Mouse (Mus musculus) c-Kit-positive CD71-positive TER-119-positive erythroid progenitor cells, embryonic 14.5 days (primary cell): ENCODE data around the gene Mmp27.

Experiments used
- DNase-seq: peaks from one replicate; pipeline ENCODE4 v3.0.0-alpha.2; 2013; ENCODE audit warnings: low spot score

Mmp27 gene

GRCm38 (mm10) chr9:7571162-7571561 lies at the start of gene Mmp27:
TSS of gene Mmp27 (plus strand) at chr9:7571396.
- DNase-seq: no peak

GRCm38 (mm10) chr9:7526255-7526940 lies 44.8 kb upstream of the Mmp27 start:
- DNase-seq: no peak

- no peak for DNase-seq
Observed at GRCm38 (mm10) chr9:7542763-7543162, 28.4 kb upstream of the Mmp27 start.

DNA sequence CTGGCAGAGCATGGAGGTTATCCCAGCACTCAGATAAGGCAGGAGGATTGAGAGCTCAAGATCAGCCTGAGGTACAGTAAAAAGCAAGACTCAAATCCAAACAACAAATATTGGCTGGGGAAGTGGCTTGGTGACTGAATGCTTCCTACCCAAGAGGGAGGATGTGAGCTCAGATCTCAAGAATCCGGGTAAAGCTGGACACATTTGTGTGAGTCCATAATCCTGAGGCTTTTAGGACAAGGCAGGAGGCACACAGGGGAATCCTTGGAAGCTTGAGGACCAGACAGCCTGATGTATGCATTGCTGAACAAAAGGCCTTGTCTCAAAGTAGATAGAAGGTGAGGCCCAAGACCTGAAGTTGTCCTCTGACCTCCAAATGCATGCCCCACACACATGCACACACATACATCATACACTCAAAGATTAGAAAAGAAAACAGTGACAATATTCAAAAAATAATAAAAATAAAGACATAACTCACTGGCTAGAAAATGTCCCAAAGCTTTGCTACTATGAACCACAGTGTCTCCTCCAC lies 26.2 kb upstream of the Mmp27 start:
- DNase-seq: no peak

GRCm38 (mm10) chr9:7545471-7545870 lies 25.7 kb upstream of the Mmp27 start:
- DNase-seq: no peak

DNA sequence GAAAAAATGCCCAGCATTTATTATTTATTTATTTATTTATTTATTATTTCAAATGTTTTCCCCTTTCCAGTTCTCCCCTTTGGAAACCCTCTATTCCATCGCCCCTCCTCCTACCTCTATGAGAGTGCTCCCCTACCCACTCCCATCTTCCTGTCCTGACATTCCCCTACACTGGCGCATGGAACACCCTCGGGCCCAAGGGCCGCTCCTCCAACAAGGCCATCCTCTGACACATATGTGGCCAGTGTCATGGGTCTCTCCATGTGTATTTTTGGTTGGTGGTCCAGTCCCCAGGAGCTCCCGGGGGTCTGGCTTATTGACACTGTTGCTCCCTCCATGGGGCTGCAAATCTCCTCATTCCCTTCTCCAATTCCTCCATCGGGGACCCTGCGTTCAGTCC lies 25.3 kb upstream of the Mmp27 start:
- DNase-seq: no peak

DNA sequence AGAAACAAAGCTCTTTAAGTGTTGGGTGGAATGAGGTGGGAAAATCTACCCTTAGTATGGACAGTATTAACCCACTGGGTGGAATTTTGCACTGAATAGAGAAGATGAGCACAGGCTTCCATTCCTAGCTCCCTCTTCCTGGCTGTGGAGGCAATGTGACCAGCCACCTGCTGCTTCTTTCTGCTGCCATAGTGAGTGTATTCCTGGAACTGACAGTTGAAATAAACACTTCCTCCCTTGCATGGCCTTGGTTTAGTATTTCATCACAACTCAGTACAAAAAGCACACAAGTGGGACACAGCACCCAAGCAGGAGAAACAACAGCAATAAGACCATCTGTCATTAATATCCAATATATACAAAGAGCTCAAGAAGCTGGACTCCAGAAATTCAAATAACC lies 19.3 kb upstream of the Mmp27 start:
- DNase-seq: no peak

GRCm38 (mm10) chr9:7553536-7553935 lies 17.7 kb upstream of the Mmp27 start:
- no peak for DNase-seq

DNA sequence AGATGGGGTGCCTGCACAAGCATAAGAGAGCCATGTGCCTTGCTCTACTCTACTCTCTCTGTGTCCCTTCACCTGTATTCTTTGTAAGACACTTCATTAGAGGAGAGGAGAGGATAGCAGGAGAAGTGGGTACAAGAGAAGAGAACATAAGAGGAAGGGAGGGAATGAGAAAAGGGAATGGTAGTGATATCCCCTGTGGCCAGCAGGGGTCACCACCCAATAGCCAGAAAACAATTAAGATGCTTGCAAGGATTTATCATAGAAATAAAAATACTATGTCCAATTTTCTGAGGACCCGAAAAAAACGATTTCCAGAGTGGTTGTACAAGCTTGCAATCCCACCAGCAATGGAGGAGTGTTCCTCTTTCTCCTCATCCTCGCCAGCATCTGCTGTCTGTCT lies 16.8 kb upstream of the Mmp27 start:
- no peak for DNase-seq

- no peak for DNase-seq
Observed at GRCm38 (mm10) chr9:7558221-7559017, 12.8 kb upstream of the Mmp27 start, which contains the start of gene Mmp8. TSS of gene Mmp8 (plus strand) at chr9:7558456.

GRCm38 (mm10) chr9:7560026-7560425 lies 11.2 kb upstream of the Mmp27 start:
- no peak for DNase-seq

DNA sequence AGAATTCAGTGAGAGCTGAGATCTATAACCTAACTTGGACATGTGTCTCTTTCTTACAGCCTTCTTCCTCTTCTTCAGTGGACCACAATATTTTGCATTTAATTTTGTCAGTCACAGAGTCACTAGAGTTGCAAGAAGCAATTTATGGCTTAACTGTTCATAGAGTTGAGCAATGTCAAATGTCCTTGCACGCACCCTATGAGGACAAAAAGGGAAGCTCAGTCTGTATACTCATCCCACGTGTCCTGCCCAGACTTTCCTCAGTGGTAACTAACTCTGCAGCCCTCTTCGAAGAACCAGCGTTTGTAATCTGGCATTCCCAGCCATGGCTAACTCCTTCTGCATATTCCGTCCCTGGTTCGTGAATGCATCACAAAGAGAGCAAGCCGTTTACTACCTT lies 3.8 kb upstream of the Mmp27 start:
- no peak for DNase-seq

- no peak for DNase-seq
Observed at GRCm38 (mm10) chr9:7567923-7568322, 3.3 kb upstream of the Mmp27 start.

DNA sequence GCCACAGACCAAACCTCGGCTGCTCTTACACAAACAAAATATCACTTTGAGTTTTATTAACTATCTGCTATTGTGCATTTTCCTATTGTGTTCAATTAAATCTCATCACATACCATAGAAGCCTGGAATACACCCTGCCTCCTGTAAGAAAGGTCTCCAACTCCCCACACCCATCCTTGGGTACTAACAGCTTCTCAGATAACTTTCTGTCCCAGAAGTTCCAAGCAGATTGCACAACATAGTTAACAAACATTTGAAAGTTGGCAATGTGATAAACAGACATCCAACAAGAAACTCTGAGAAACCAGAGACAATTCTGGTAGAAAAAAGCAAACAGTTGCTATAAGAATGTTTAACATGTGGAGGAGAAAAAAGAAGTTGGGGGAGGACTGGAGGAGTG lies 711 bp upstream of the Mmp27 start:
- DNase-seq: no peak

DNA sequence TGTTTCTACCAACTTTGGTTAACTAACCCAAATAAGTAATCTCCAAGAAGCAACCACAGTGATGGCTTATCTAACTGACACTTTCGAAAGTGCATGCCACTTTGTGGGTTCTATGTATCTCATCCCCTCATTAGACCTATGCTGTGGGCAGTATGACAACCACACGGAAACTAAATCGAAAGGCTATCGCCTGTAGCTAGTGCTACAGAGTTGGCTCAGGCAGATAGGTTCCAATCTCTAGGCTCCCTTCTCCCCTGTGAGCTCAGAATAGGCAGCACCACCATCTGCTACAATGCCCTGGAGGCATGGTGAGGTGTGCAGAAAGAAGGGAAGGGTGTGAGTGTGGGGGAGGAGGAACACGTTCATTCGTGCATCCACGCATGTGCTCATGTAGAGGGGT lies 992 bp downstream of the Mmp27 start:
- no peak for DNase-seq

GRCm38 (mm10) chr9:7572663-7573308 lies 1.6 kb downstream of the Mmp27 start:
- no peak for DNase-seq

DNA sequence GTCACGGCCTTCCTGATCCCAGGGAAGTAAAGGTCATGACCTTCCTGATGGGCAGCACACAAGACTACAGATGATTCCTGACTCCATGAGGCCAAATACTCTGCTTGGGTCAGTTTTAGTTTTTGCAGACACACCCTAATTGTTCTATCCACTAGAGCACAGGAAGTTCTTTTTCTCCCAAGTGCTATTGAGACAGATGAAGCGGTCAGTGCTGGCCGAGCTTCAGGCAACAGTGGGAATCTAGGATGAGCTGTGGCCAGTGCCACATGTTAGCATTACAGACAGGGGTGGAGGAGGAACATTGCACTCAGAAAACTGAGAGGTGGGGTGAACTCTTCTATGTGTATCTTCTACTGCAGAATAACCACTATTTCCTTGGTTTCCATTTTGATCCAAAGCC lies 4.3 kb downstream of the Mmp27 start:
- DNase-seq: no peak

DNA sequence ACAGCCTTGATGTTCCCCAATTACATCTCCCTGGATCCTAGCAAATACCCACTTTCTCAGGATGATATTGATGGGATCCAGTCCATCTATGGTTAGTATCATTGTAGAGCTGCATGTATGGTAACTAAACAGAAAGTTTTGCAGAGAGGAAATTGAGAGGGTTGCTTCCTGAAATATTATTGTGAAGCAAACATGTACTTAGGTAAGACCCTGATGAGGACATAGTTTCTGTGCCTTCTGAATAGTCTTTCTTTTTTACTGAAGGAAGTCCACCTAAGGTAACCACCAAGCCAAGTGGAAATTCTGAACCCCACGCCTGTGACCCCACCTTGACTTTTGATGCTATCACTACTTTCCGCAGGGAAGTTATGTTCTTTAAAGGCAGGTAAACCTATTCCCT lies 6.2 kb downstream of the Mmp27 start:
- DNase-seq: no peak

DNA sequence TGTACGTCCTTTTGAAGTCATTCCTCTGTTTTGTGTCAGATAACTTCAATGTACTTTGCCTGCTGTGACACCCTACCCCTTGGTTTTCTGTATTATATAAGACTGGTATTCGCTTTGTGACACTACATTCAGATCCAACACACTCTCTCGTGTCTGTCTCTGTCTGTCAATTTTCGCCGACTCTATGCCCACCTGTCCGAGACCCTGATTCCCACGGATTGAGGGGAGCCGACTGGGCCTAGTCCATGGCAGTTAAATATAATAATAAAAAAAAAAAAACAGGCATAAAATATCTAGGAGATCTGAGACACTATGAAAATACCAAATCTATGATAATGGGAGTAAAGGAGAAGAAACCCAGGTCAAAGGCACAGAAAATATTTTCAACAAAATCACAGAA lies 18.9 kb downstream of the Mmp27 start:
- DNase-seq: no peak

DNA sequence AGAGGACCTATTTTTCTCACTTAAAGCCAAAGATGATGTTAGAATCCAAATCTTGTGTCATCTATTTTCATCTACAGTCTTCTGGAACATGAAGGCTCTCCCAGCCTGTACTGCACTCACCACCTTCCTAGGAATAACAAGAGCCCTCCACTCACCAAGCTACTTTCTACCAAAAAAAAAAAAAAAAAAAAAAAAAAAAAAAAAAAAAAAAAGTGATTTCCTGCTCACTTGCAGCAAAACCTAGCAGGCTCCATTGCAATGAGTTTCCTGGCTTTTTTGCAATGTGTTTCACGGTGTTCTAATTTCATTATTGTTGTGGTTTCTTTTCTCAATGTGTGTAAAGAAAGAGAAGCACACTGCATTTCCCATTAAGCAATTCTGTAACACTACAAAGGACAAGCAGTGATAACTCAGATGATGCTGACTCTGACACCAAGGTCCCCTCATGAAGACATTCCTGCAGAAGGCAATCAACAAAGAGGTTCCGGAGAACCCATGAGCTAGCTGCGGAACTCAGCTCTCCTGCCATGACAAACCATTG lies 22.1 kb downstream of the Mmp27 start:
- no peak for DNase-seq

- DNase-seq: peak; percentile 45
Observed at GRCm38 (mm10) chr9:7594816-7595540, 23.8 kb downstream of the Mmp27 start.
